Mouse (Mus musculus): ENCODE data around the gene Tsc2.

DNA sequence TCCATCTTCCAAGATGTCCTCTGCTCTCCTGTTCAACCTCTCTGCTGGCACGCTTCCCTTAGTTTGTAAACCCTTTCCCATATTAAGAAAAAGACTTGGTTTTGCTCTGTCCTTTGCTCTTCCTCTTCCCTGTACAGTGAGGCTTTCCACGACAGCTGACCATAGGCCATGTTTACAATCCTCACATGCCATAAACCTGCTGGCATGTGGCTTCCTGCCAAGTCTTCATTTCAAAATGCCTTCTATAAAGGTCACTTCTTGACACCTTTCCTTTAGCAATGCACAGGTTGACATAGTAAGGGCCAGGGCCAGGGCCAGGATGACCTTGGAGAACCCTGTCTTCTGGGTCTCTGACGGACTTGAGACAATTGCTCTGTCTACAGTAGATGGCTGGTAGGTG lies 86.2 kb downstream of the Tsc2 start:
- TF ChIP-seq CTCF (IDR thresholded peaks at IDR 0.05; ENCODE audit: low read depth) (no peak), EP300 (IDR thresholded peaks at IDR 0.05; ENCODE audit: low read depth) (no peak)
